Mouse (Mus musculus): Measurements from ENCODE around the gene Elmo3. TPM values are rescaled to one million over a fixed set of nuclear protein-coding genes. Genes with fewer than 3 reads are reported as not detected.

Gene Elmo3
- total and polyA plus RNA-seq, 3 experiments, result 0.72 to 1.4 (median 1.3) TPM

DNA sequence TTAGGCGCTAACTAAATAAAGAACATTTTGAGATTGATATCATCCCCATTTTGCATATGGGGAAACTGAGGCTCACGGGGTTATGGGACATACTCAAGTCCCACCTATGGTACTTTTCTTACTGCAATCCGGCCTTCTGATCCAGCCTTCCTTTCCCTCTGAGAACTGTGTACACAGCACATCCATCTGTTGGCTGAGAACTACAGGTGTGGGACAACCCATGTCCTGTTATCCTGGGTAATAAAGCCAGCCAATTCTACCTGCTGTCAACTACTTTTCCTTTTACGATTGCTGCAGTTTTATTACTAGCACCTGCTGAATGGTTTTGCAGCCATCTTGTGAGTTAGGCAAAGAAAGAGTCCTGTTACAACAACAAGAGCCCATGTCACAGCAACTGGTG, 49.1 kb downstream of the Elmo3 start:
- no peak overlapping the region for H3K4me2 ChIP-seq (ENCODE audit: insufficient read depth, low read depth, poor library complexity, severe bottlenecking)
- peaks cover 2 to 23% of the 10 kb centered on the region in 2 experiments for H3K36me3 ChIP-seq (replicated peaks in 1 of 2; ENCODE audit: control insufficient read depth in 1 of 2, insufficient read depth in 1 of 2, low read length in 1 of 2)
- no peak overlapping the region for H3K9ac ChIP-seq (ENCODE audit: insufficient read depth, low read depth)
- dilution Hi-C loops (cut with MboI; ENCODE audit: extremely low pct_ligation_motif_present, extremely low pct_unique_long_range_greater_than_20kb, low sequenced_read_pairs), result no loop called here
- no peak for TF ChIP-seq NELFE (IDR thresholded peaks at IDR 0.05; ENCODE audit: low read depth, low read length)
- no peak for TF ChIP-seq ETS1 (conservative IDR thresholded peaks at IDR 0.05; ENCODE audit: low read depth, low read length)
- no peak for TF ChIP-seq SIN3A (IDR thresholded peaks at IDR 0.05; ENCODE audit: low read length)
- TF ChIP-seq SMC3 (IDR thresholded peaks at IDR 0.05; ENCODE audit: low read depth, low read length), result no peak
- TF ChIP-seq ELF1 (IDR thresholded peaks at IDR 0.05; ENCODE audit: low read depth, low read length), result no peak
- TF ChIP-seq ZKSCAN1 (IDR thresholded peaks at IDR 0.05; ENCODE audit: borderline replicate concordance, low read depth, low read length), result no peak
- no peak for TF ChIP-seq ZMIZ1 (IDR thresholded peaks at IDR 0.05; ENCODE audit: low read depth, low read length)
- no peak for TF ChIP-seq TCF12 (IDR thresholded peaks at IDR 0.05; ENCODE audit: low read depth, low read length)
- TF ChIP-seq MAZ (IDR thresholded peaks at IDR 0.05; ENCODE audit: low read depth, low read length), result no peak
- no peak for TF ChIP-seq ZC3H11A (IDR thresholded peaks at IDR 0.05; ENCODE audit: low read depth, low read length)
- TF ChIP-seq GABPA (IDR thresholded peaks at IDR 0.05; ENCODE audit: insufficient replicate concordance, low read depth, low read length), result no peak
- in situ Hi-C loops (cut with MboI; ENCODE audit: low pct_ligation_motif_present, low pct_unique_long_range_greater_than_20kb, low sequenced_read_pairs), result loop anchor here (5.0 kb wide), 1 partner anchor 33 kb away; no protein-coding TSS in a partner anchor
- H3K4me3 ChIP-seq (replicated peaks in 1 of 3; ENCODE audit: low read depth in 2 of 3, low read length in 2 of 3, poor library complexity in 1 of 3), result no peak overlapping the region
- no peak for DNase-seq (ENCODE audit: extremely low read depth)
- peaks cover 6% of the 10 kb centered on the region for H3K27me3 ChIP-seq (replicated peaks)
- no peak overlapping the region for H3K27ac ChIP-seq (ENCODE audit: insufficient read depth, low read depth)
- H3K4me1 ChIP-seq (ENCODE audit: control insufficient read depth in 1 of 2, insufficient read depth in 2 of 2), result peaks cover 9 to 18% of the 10 kb centered on the region in 2 experiments
- no peaks in the 10 kb centered on the region for H3K79me2 ChIP-seq (replicated peaks; ENCODE audit: control insufficient read depth, extremely low read depth, insufficient read depth, poor library complexity, severe bottlenecking)
- H3K9me3 ChIP-seq (replicated peaks; ENCODE audit: low read length), result no peaks in the 10 kb centered on the region

DNA sequence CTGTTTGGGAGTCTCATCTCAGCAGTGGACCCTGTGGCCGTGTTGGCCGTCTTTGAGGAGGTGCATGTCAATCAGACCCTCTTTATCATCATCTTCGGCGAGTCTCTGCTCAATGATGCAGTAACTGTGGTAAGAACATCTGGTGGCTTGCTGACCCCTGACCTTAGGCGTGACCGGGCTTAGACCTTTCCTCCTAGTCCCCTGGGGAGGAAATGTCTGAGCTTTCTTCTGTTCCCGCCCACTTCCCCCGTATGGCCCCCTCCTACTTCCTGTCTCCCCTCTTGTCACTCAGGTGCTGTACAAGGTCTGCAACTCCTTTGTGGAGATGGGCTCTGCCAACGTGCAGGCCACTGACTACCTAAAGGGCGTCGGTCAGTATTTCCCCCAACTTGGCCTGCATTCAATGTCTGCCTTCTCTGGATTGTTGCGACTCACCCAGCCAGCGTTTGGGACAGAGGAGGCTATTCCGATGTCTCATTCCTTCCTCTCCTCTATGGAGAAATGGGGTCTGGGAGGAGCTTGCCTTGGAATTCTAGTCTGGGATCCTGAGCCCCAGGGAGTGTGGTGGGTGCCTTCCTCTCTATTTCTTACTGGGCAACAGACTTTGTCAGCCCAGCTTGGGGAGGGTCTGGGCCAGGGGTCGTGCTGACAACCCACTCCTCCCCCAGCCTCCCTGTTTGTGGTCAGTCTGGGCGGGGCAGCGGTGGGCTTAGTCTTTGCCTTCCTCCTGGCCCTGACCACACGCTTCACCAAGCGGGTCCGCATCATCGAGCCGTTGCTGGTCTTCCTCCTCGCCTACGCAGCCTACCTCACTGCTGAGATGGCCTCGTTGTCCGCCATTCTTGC, 50.0 kb downstream of the Elmo3 start:
- Histone ChIP-seq H3K79me2 (replicated peaks; ENCODE audit: control insufficient read depth, extremely low read depth, insufficient read depth, poor library complexity, severe bottlenecking) (no peaks in the 10 kb centered on the region), H3K36me3 (replicated peaks in 1 of 2; ENCODE audit: control insufficient read depth in 1 of 2, insufficient read depth in 1 of 2, low read length in 1 of 2) (peaks cover 2 to 23% of the 10 kb centered on the region in 2 experiments), H3K27ac (ENCODE audit: insufficient read depth, low read depth) (no peak overlapping the region), H3K4me2 (ENCODE audit: insufficient read depth, low read depth, poor library complexity, severe bottlenecking) (0 out of 2 replicates have a peak overlapping the region, but pooled peaks have one; percentile 31), H3K9me3 (replicated peaks; ENCODE audit: low read length) (no peaks in the 10 kb centered on the region), H3K4me1 (ENCODE audit: control insufficient read depth in 1 of 2, insufficient read depth in 2 of 2) (peaks cover 9 to 18% of the 10 kb centered on the region in 2 experiments), H3K27me3 (replicated peaks) (no peaks in the 10 kb centered on the region), H3K9ac (ENCODE audit: insufficient read depth, low read depth) (no peak overlapping the region), H3K4me3 (replicated peaks in 1 of 3; ENCODE audit: low read depth in 2 of 3, low read length in 2 of 3, poor library complexity in 1 of 3) (no peak overlapping the region)
- dilution Hi-C loops (cut with MboI; ENCODE audit: extremely low pct_ligation_motif_present, extremely low pct_unique_long_range_greater_than_20kb, low sequenced_read_pairs), result no loop called here
- DNase-seq (ENCODE audit: extremely low read depth), result peak; percentile 54
- in situ Hi-C loops (cut with MboI; ENCODE audit: low pct_ligation_motif_present, low pct_unique_long_range_greater_than_20kb, low sequenced_read_pairs), result no loop called here
- TF ChIP-seq HCFC1 (IDR thresholded peaks at IDR 0.05; ENCODE audit: low read depth, low read length) (peak; percentile 27; the same call in 1 of the 2 replicates), NRF1 (IDR thresholded peaks at IDR 0.05; ENCODE audit: low read depth, low read length) (no peak), MAZ (IDR thresholded peaks at IDR 0.05; ENCODE audit: low read depth, low read length) (no peak), CHD2 (IDR thresholded peaks at IDR 0.05; ENCODE audit: low read length) (0 out of 2 replicates have a peak, but pooled peaks have one; percentile 25), ZMIZ1 (IDR thresholded peaks at IDR 0.05; ENCODE audit: low read depth, low read length) (no peak), BHLHE40 (IDR thresholded peaks at IDR 0.05; ENCODE audit: low read depth, low read length) (0 out of 2 replicates have a peak, but pooled peaks have one; percentile 41), JUND (conservative IDR thresholded peaks at IDR 0.05; ENCODE audit: low read depth, low read length) (no peak), ELF1 (IDR thresholded peaks at IDR 0.05; ENCODE audit: low read depth, low read length) (0 out of 2 replicates have a peak, but pooled peaks have one; percentile 37), ZNF384 (IDR thresholded peaks at IDR 0.05; ENCODE audit: low read depth, low read length) (no peak)

All from CH12.LX (cell line).